ENCODE assay signal across 11 mouse cellular contexts in the genomic region with DNA sequence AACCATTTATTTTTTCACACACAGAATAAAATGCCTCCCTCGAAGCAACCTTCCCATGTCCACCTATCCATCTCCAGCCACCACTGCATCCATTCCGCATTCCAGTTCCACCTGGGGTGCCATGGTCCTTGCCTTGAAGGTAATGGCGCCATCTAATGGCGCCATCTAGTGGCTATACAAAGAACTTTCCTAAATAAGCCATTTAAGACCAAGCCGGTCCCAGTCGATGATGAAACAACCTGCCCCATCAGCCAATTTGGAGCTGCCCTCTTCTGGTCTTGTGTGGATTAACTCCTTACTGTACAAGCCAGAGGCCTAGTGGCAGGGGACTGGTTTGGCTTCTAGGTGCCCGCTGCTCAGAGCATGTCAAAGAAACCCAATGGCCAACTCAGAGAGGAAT. TPM values are rescaled to one million over a fixed set of nuclear protein-coding genes. Genes with fewer than 3 reads are reported as not detected.
A peak's percentile ranks its signal among the peaks of the same experiment; 100 is the strongest.
DNase-seq lines count a peak whose midpoint lies in the region; ATAC-seq lines count a peak whose summit lies in the region.
"Had no signal": no experiment of that assay in that cellular context is flagged by ENCODE, and none has a peak within 500 bp of the region (broad histone marks: within the 10 kb centered on the region; RNA-seq: fewer than 3 reads in every experiment).

No protein-coding gene starts in this region.

- no peak overlapping the region for H3K9ac ChIP-seq in hindbrain, embryonic 11.5 days (ENCODE audit: low read depth, low read length)
- no peak overlapping the region for H3K9ac ChIP-seq in hindbrain, embryonic 13.5 days
- H3K9ac ChIP-seq in heart, embryonic 12.5 days, result no peak overlapping the region

- ATAC-seq in hindbrain, embryonic 11.5 days (ENCODE audit: low FRiP score), result peak; percentile 51
- ATAC-seq in hindbrain, embryonic 13.5 days (ENCODE audit: low FRiP score), result no peak
- ATAC-seq in heart, embryonic 12.5 days (ENCODE audit: insufficient number of reproducible peaks, low FRiP score), result no peak

- no peak overlapping the region for H3K4me2 ChIP-seq in hindbrain, embryonic 11.5 days (replicated peaks; ENCODE audit: low read depth, low read length)
- no peak overlapping the region for H3K4me2 ChIP-seq in hindbrain, embryonic 13.5 days
- no peak overlapping the region for H3K4me2 ChIP-seq in heart, embryonic 12.5 days

- peak; percentile 37 for DNase-seq in hindbrain, embryonic 11.5 days (ENCODE audit: low spot score)
- peak; percentile 3 for DNase-seq in A20 (ENCODE audit: low read depth, low spot score)
- peak; percentile 2 for DNase-seq in adipocyte (ENCODE audit: low spot score)
- DNase-seq in forelimb bud, embryonic 11.5 days (ENCODE audit: low read depth, low spot score), result peak; percentile 34
- no peak for DNase-seq in ovary, postnatal 36 days (ENCODE audit: low spot score)
- no peak for DNase-seq in ovary, postnatal 10 days (ENCODE audit: low spot score)
- DNase-seq: heart, postnatal 10 days; lung, postnatal 14 days; thymus, postnatal 36 days had no signal

- 30% methylated on average over 7 of the region's 7 CpGs for WGBS in hindbrain, embryonic 11.5 days
- WGBS in hindbrain, embryonic 13.5 days, result 21% methylated on average over 7 of the region's 7 CpGs
- WGBS in heart, embryonic 12.5 days, result 19% methylated on average over 7 of the region's 7 CpGs

- H3K9me3 ChIP-seq in hindbrain, embryonic 11.5 days (ENCODE audit: control insufficient read depth, low read length), result no peaks in the 10 kb centered on the region
- no peaks in the 10 kb centered on the region for H3K9me3 ChIP-seq in hindbrain, embryonic 13.5 days
- no peaks in the 10 kb centered on the region for H3K9me3 ChIP-seq in heart, embryonic 12.5 days (replicated peaks)

- H3K4me1 ChIP-seq in hindbrain, embryonic 11.5 days (replicated peaks; ENCODE audit: control insufficient read depth, insufficient read depth, low read length), result no peaks in the 10 kb centered on the region
- no peaks in the 10 kb centered on the region for H3K4me1 ChIP-seq in hindbrain, embryonic 13.5 days (replicated peaks)
- no peaks in the 10 kb centered on the region for H3K4me1 ChIP-seq in heart, embryonic 12.5 days (replicated peaks)

- no peak overlapping the region for H3K27ac ChIP-seq in hindbrain, embryonic 11.5 days (ENCODE audit: low read depth, low read length)
- H3K27ac ChIP-seq in hindbrain, embryonic 13.5 days, result no peak overlapping the region
- H3K27ac ChIP-seq in heart, embryonic 12.5 days (ENCODE audit: poor library complexity, severe bottlenecking), result no peak overlapping the region

- H3K27me3 ChIP-seq in hindbrain, embryonic 11.5 days (ENCODE audit: control insufficient read depth, insufficient read depth, low read length), result no peaks in the 10 kb centered on the region
- H3K27me3 ChIP-seq in hindbrain, embryonic 13.5 days, result no peaks in the 10 kb centered on the region
- no peaks in the 10 kb centered on the region for H3K27me3 ChIP-seq in heart, embryonic 12.5 days (replicated peaks)

- H3K4me3 ChIP-seq in hindbrain, embryonic 11.5 days (ENCODE audit: low read depth, low read length), result no peak overlapping the region
- no peak overlapping the region for H3K4me3 ChIP-seq in hindbrain, embryonic 13.5 days
- no peak overlapping the region for H3K4me3 ChIP-seq in heart, embryonic 12.5 days

- H3K36me3 ChIP-seq in hindbrain, embryonic 11.5 days (ENCODE audit: control insufficient read depth, insufficient read depth, low read length), result no peaks in the 10 kb centered on the region
- no peaks in the 10 kb centered on the region for H3K36me3 ChIP-seq in hindbrain, embryonic 13.5 days
- H3K36me3 ChIP-seq in heart, embryonic 12.5 days, result no peaks in the 10 kb centered on the region

RNA-seq across cellular contexts. Expression of gene Gabra5, which starts 28.7 kb away (rescaled TPM):
- 0.15 and 0.84 TPM in 2 replicates for polyA plus RNA-seq in hindbrain, embryonic 11.5 days (2014; fragmentation: Nextera tagmentation; extraction: Ambion mirVana)
- 13.6 and 13.8 TPM in 2 replicates for polyA plus RNA-seq in hindbrain, embryonic 13.5 days (2015; fragmentation: Nextera tagmentation; extraction: Ambion mirVana)
- 0.15 and 0.34 TPM in 2 replicates for polyA plus RNA-seq in heart, embryonic 12.5 days (2016; fragmentation: Nextera tagmentation; extraction: Ambion mirVana)

Comparison
In these comparisons a context has a peak if more than half of its experiments do, and no peak if none do; other contexts are left out.
1. DNase-seq: peak in hindbrain, embryonic 11.5 days (single experiment), A20 (single experiment), adipocyte (single experiment) and forelimb bud, embryonic 11.5 days (single experiment); none in ovary, postnatal 36 days (single experiment) and ovary, postnatal 10 days (single experiment).